Mouse (Mus musculus) ES-E14 (cell line): ENCODE results near the gene Gabra4. TPM values are rescaled to one million over a fixed set of nuclear protein-coding genes. Genes with fewer than 3 reads are reported as not detected.

Experiments
- DNase-seq: peaks from one replicate; pipeline ENCODE4 v3.0.0-alpha.2; 2013; ENCODE audit warnings: low read depth, low spot score
- H3K27ac ChIP-seq: 2 replicates; pipeline ENCODE4 v1.5.1; 2012; ENCODE audit warnings: low read depth, mild to moderate bottlenecking, low read length, moderate library complexity, mixed read lengths; ENCODE audit not compliant: poor library complexity, insufficient read depth, severe bottlenecking
- H3K36me3 ChIP-seq: 2 replicates; pipeline ENCODE4 v1.6.1; 2012; ENCODE audit warnings: mild to moderate bottlenecking, low read length, moderate library complexity, mixed read lengths; ENCODE audit not compliant: control insufficient read depth, poor library complexity, insufficient read depth, severe bottlenecking
- H3K4me1 ChIP-seq, 2 experiments: fragments of 150-350 bp in 1 of 2; sonication (generic) in 1 of 2; 2 replicates each; pipeline ENCODE4 v1.6.1; 2012; ENCODE audit warnings: low read length in 2 of 2, mild to moderate bottlenecking in 1 of 2, mixed read lengths in 1 of 2; ENCODE audit not compliant: control insufficient read depth in 2 of 2, insufficient read depth in 2 of 2, poor library complexity in 1 of 2
- H3K4me3 ChIP-seq, 2 experiments: fragments of 150-350 bp in 1 of 2; sonication (generic) in 1 of 2; 2 replicates each; pipeline ENCODE4 v1.5.1; 2012; ENCODE audit warnings: low read length in 2 of 2, low read depth in 1 of 2, mild to moderate bottlenecking in 1 of 2, mixed read lengths in 1 of 2; ENCODE audit not compliant: insufficient read depth in 1 of 2, poor library complexity in 1 of 2, severe bottlenecking in 1 of 2
- H3K9ac ChIP-seq: 2 replicates; pipeline ENCODE4 v1.6.1; 2012; ENCODE audit warnings: low read depth, mild to moderate bottlenecking, low read length, mixed read lengths; ENCODE audit not compliant: poor library complexity, insufficient read depth, severe bottlenecking
- H3K9me3 ChIP-seq: fragments of 150-350 bp; sonication (generic); 2 replicates; pipeline ENCODE4 v1.6.1; 2012; ENCODE audit warnings: low read depth, mild to moderate bottlenecking, low read length; ENCODE audit not compliant: control insufficient read depth, insufficient read depth
- CHD2 ChIP-seq: IDR thresholded peaks from 2 replicates; pipeline ENCODE4 v1.6.1; 2014; ENCODE audit warnings: mild to moderate bottlenecking, low read depth, low read length, inconsistent platforms
- HCFC1 ChIP-seq: IDR thresholded peaks from 2 replicates; pipeline ENCODE4 v1.6.1; 2012; ENCODE audit warnings: low read length, inconsistent platforms, borderline replicate concordance; ENCODE audit not compliant: insufficient read depth
- MAFK ChIP-seq: IDR thresholded peaks from 2 replicates; pipeline ENCODE4 v1.6.1; 2014; ENCODE audit warnings: mild to moderate bottlenecking, low read depth, low read length, inconsistent platforms; ENCODE audit not compliant: insufficient read depth
- ZC3H11A ChIP-seq: IDR thresholded peaks from 2 replicates; pipeline ENCODE4 v1.6.1; 2012; ENCODE audit warnings: low read depth, mild to moderate bottlenecking, inconsistent platforms, low read length, borderline replicate concordance
- ZNF384 ChIP-seq: IDR thresholded peaks from 2 replicates; pipeline ENCODE4 v1.6.1; 2012; ENCODE audit warnings: low read depth, low read length, inconsistent platforms
- in situ Hi-C, 2 experiments: fragments of 600-800 bp; cut with MboI; formaldehyde crosslinking; loops; one replicate each; pipeline ENCODE4 v1.15.1; 2025; ENCODE audit warnings: low sequenced_read_pairs in 2 of 2, inconsistent platforms in 1 of 2; ENCODE audit not compliant: unreplicated experiment in 2 of 2
- total RNA-seq: library from RNA; depleted of rRNA; stranded (reverse); fragments of 300-350 nt; gene quantifications from 2 replicates; pipeline ENCODE4 v1.2.3, GENCODE M21; 2012

Gabra4 gene
- total RNA-seq, 1 experiment, result 0.76 TPM

DNA sequence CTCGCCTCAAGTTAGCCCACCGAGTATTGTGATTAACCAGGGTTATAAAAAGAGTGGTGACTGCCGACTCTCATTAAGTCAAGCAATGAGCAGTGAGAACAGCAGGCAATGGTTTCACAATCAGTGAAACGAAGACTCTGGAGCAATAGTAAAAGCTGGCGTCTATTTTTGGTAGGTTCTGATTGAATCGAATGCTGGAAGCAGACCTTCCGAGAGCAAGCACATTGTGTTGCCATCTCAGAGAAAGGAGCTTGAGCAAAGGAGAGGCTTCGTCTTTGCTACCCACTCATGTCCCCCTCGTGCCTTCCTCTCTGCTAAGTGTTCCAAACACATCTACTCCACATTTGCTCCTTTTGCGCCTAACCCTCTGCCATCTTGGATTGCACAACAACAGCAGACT, 18.3 kb downstream of the Gabra4 start:
- no peaks in the 10 kb centered on the region for H3K4me1 ChIP-seq
- no peak for TF ChIP-seq MAFK
- no peak overlapping the region for H3K9ac ChIP-seq
- H3K9me3 ChIP-seq, result no peaks in the 10 kb centered on the region
- no peak overlapping the region for H3K27ac ChIP-seq
- no peak for DNase-seq
- H3K4me3 ChIP-seq, result no peak overlapping the region
- no peaks in the 10 kb centered on the region for H3K36me3 ChIP-seq
- in situ Hi-C loops, result no loop called here

GRCm38 (mm10) chr5:71627820-71628219, 30.3 kb downstream of the Gabra4 start:
- TF ChIP-seq CHD2 (no peak), MAFK (no peak), ZNF384 (no peak), ZC3H11A (no peak), HCFC1 (no peak)
- in situ Hi-C loops, result no loop called here
- Histone ChIP-seq H3K4me3 (no peak overlapping the region), H3K9me3 (no peaks in the 10 kb centered on the region), H3K27ac (no peak overlapping the region), H3K4me1 (no peaks in the 10 kb centered on the region), H3K9ac (no peak overlapping the region), H3K36me3 (no peaks in the 10 kb centered on the region)
- no peak for DNase-seq

DNA sequence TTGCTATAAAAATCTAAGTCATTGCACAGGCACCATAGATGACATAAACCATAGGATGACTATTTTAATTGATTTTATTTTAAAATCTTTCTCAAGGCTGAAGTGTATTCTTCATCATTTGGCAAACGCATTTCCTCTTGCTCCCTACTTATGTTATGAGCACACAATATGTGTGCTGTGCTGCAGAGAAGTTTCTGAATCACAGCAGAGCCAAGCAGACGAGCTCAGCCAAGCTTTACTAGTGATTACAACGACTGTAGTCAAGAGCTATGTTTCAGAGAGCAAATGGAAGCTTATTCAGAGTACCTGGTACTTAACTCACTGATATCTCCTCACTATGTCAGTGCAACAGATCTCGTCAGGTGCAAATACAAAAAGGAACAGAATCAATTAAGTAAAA, 41.4 kb downstream of the Gabra4 start:
- Histone ChIP-seq H3K27ac (no peak overlapping the region), H3K36me3 (no peaks in the 10 kb centered on the region), H3K9ac (no peak overlapping the region), H3K4me3 (no peak overlapping the region), H3K4me1 (no peaks in the 10 kb centered on the region), H3K9me3 (no peaks in the 10 kb centered on the region)
- TF ChIP-seq ZNF384 (no peak), ZC3H11A (no peak), CHD2 (no peak), MAFK (no peak), HCFC1 (no peak)
- in situ Hi-C loops, result no loop called here
- no peak for DNase-seq

- TF ChIP-seq MAFK, result no peak
- TF ChIP-seq ZC3H11A, result no peak
- TF ChIP-seq CHD2, result no peak
- no peak for TF ChIP-seq HCFC1
- TF ChIP-seq ZNF384, result no peak
- no peak overlapping the region for H3K9ac ChIP-seq
- no peaks in the 10 kb centered on the region for H3K9me3 ChIP-seq
- DNase-seq, result no peak
- no peaks in the 10 kb centered on the region for H3K4me1 ChIP-seq
- H3K27ac ChIP-seq, result no peak overlapping the region
- H3K4me3 ChIP-seq, result no peak overlapping the region
- in situ Hi-C loops, result no loop called here
- no peaks in the 10 kb centered on the region for H3K36me3 ChIP-seq
These were observed 43.8 kb downstream of the Gabra4 start for GRCm38 (mm10) chr5:71614311-71614710.

DNA sequence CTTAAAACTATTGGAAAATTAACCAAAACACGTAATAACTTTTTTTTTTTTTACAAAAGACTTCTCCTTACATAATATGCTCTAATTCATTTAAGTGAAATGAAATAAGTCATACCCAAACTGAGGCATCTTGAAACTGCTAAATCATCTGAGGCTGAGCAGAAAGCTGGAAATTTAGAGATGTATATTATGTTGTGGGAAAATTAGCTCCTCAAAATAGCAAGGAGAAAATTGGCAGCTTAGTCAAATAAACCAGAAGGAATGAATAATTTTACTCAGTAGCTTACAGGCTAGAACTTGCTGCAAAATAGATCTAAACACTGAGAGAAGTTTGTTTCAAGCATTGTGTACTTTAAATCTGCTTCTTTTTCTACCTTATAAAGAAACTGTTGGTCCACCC, 49.4 kb downstream of the Gabra4 start:
- no peaks in the 10 kb centered on the region for H3K4me1 ChIP-seq
- H3K9me3 ChIP-seq, result no peaks in the 10 kb centered on the region
- no peak for TF ChIP-seq HCFC1
- no peak for TF ChIP-seq ZNF384
- TF ChIP-seq ZC3H11A, result no peak
- TF ChIP-seq CHD2, result no peak
- no peak for TF ChIP-seq MAFK
- no peak overlapping the region for H3K9ac ChIP-seq
- H3K27ac ChIP-seq, result no peak overlapping the region
- no peak overlapping the region for H3K4me3 ChIP-seq
- in situ Hi-C loops, result no loop called here
- no peak for DNase-seq
- H3K36me3 ChIP-seq, result no peaks in the 10 kb centered on the region
